Comparison of ENCODE assay signal across 8 mouse cellular contexts in genomic region chr15:99416348-99416882, GRCm38 (mm10). TPM values are rescaled to one million over a fixed set of nuclear protein-coding genes. Genes with fewer than 3 reads are reported as not detected.
DNase-seq lines count a peak whose midpoint lies in the region; ATAC-seq and TF ChIP-seq lines count a peak whose summit lies in the region.

No protein-coding gene starts in this region.

- dilution Hi-C loops in CH12.LX (cut with MboI; ENCODE audit: extremely low pct_ligation_motif_present, extremely low pct_unique_long_range_greater_than_20kb, low sequenced_read_pairs): no loop called here

- H3K36me3 ChIP-seq in CH12.LX (replicated peaks in 1 of 2; ENCODE audit: control insufficient read depth in 1 of 2, insufficient read depth in 1 of 2, low read length in 1 of 2): peaks cover 0 to 7% of the 10 kb centered on the region in 2 experiments
- H3K36me3 ChIP-seq in heart, embryonic 15.5 days: no peaks in the 10 kb centered on the region

- ATAC-seq in erythroblast, adult 5-6 weeks (replicated peaks; ENCODE audit: low FRiP score, poor library complexity, severe bottlenecking): peak; percentile 84
- no peak for ATAC-seq in heart, embryonic 15.5 days (replicated peaks; ENCODE audit: insufficient number of reproducible peaks, insufficient read depth, low FRiP score, low read depth)
- peak; percentile 90 for ATAC-seq in neutrophil, adult 5-6 weeks (ENCODE audit: extremely low read depth, insufficient number of reproducible peaks, low FRiP score, poor library complexity, severe bottlenecking)

- in situ Hi-C loops in CH12.LX (cut with MboI; ENCODE audit: low pct_ligation_motif_present, low pct_unique_long_range_greater_than_20kb, low sequenced_read_pairs): no loop called here

- no peak for TF ChIP-seq POLR2A in CH12.LX (IDR thresholded peaks at IDR 0.05; ENCODE audit: low read depth, low read length)
- no peak for TF ChIP-seq POLR2A in lung, adult 2 months (IDR thresholded peaks at IDR 0.05; ENCODE audit: borderline replicate concordance, extremely low read depth, low read depth, low read length)

- no peak overlapping the region for H3K27ac ChIP-seq in CH12.LX (ENCODE audit: insufficient read depth, low read depth)
- no peak overlapping the region for H3K27ac ChIP-seq in heart, embryonic 15.5 days

- no peaks in the 10 kb centered on the region for H3K27me3 ChIP-seq in CH12.LX (replicated peaks)
- no peaks in the 10 kb centered on the region for H3K27me3 ChIP-seq in heart, embryonic 15.5 days

- H3K79me2 ChIP-seq in CH12.LX (replicated peaks; ENCODE audit: control insufficient read depth, extremely low read depth, insufficient read depth, poor library complexity, severe bottlenecking): no peaks in the 10 kb centered on the region

- peak; percentile 99 to 100 for TF ChIP-seq CTCF in CH12.LX (conservative IDR thresholded peaks at IDR 0.05 in 1 of 2, IDR thresholded peaks at IDR 0.05 in 1 of 2; ENCODE audit: low read depth in 2 of 2, low read length in 2 of 2)
- TF ChIP-seq CTCF in lung, adult 2 months (IDR thresholded peaks at IDR 0.05; ENCODE audit: insufficient read depth, low read length): peak; percentile 100

- DNase-seq in CH12.LX (ENCODE audit: extremely low read depth): peak; percentile 95
- peak; percentile 93 for DNase-seq in brain, adult 2 months (ENCODE audit: low read depth, low spot score)
- DNase-seq in kidney, postnatal 4 days: peak; percentile 86 to 89
- DNase-seq in lung, adult 2 months: peak; percentile 74
- DNase-seq in testis, postnatal 14 days (ENCODE audit: low spot score): peak; percentile 76

- H3K4me3 ChIP-seq in CH12.LX (replicated peaks in 1 of 3; ENCODE audit: low read depth in 2 of 3, low read length in 2 of 3, poor library complexity in 1 of 3): no peak overlapping the region
- H3K4me3 ChIP-seq in heart, embryonic 15.5 days: peak overlapping the region; percentile 8; the same call in 1 of the 2 replicates
- H3K4me3 ChIP-seq in lung, adult 2 months (replicated peaks; ENCODE audit: extremely low read depth, low read depth, low read length): no peak overlapping the region

- H3K9ac ChIP-seq in CH12.LX (ENCODE audit: insufficient read depth, low read depth): 0 out of 2 replicates have a peak overlapping the region, but pooled peaks have one; percentile 36
- H3K9ac ChIP-seq in heart, embryonic 15.5 days: no peak overlapping the region; the same call in 1 of the 2 replicates

- no peaks in the 10 kb centered on the region for H3K9me3 ChIP-seq in CH12.LX (replicated peaks; ENCODE audit: low read length)
- H3K9me3 ChIP-seq in heart, embryonic 15.5 days (replicated peaks): no peaks in the 10 kb centered on the region

- H3K4me2 ChIP-seq in CH12.LX (ENCODE audit: insufficient read depth, low read depth, poor library complexity, severe bottlenecking): peak overlapping the region; percentile 99
- peak overlapping the region; percentile 47 for H3K4me2 ChIP-seq in heart, embryonic 15.5 days

- peak; percentile 99 for TF ChIP-seq RAD21 in CH12.LX (IDR thresholded peaks at IDR 0.05; ENCODE audit: low read depth, low read length)

- TF ChIP-seq EP300 in CH12.LX (IDR thresholded peaks at IDR 0.05; ENCODE audit: low read length): no peak

- peaks cover 8 to 22% of the 10 kb centered on the region in 2 experiments for H3K4me1 ChIP-seq in CH12.LX (ENCODE audit: control insufficient read depth in 1 of 2, insufficient read depth in 2 of 2)
- H3K4me1 ChIP-seq in heart, embryonic 15.5 days (replicated peaks): peaks cover 29% of the 10 kb centered on the region
- H3K4me1 ChIP-seq in lung, adult 2 months (ENCODE audit: control insufficient read depth, insufficient read depth, low read length): peaks cover 13% of the 10 kb centered on the region

- 14% methylated on average over 13 of the region's 13 CpGs for WGBS in heart, embryonic 15.5 days
- WGBS in lung, adult 2 months: 14% methylated on average over 13 of the region's 13 CpGs

TF ChIP-seq in CH12.LX, 34 proteins besides CTCF, POLR2A, EP300 and RAD21 (continues in another document):
- TF ChIP-seq IRF4 (IDR thresholded peaks at IDR 0.05; ENCODE audit: low read depth, low read length) (peak; percentile 53; the same call in 1 of the 2 replicates), POLR2AphosphoS2 (IDR thresholded peaks at IDR 0.05; ENCODE audit: low read depth, low read length) (no peak), ELF1 (IDR thresholded peaks at IDR 0.05; ENCODE audit: low read depth, low read length) (0 out of 2 replicates have a peak, but pooled peaks have one; percentile 38), USF1 (IDR thresholded peaks at IDR 0.05; ENCODE audit: low read depth, low read length) (no peak), MAZ (IDR thresholded peaks at IDR 0.05; ENCODE audit: low read depth, low read length) (no peak; the same call in 1 of the 2 replicates), ETS1 (conservative IDR thresholded peaks at IDR 0.05; ENCODE audit: low read depth, low read length) (no peak), JUN (IDR thresholded peaks at IDR 0.05; ENCODE audit: insufficient read depth, low read depth, low read length) (no peak), GABPA (IDR thresholded peaks at IDR 0.05; ENCODE audit: insufficient replicate concordance, low read depth, low read length) (no peak), PAX5 (IDR thresholded peaks at IDR 0.05; ENCODE audit: low read length) (no peak), MAX (IDR thresholded peaks at IDR 0.05; ENCODE audit: low read length) (0 out of 2 replicates have a peak, but pooled peaks have one; percentile 28), BHLHE40 (IDR thresholded peaks at IDR 0.05; ENCODE audit: low read depth, low read length) (no peak), ZKSCAN1 (IDR thresholded peaks at IDR 0.05; ENCODE audit: borderline replicate concordance, low read depth, low read length) (no peak), SIN3A (IDR thresholded peaks at IDR 0.05; ENCODE audit: low read length) (peak; percentile 81; the same call in 1 of the 2 replicates), MXI1 (IDR thresholded peaks at IDR 0.05; ENCODE audit: low read depth, low read length) (0 out of 2 replicates have a peak, but pooled peaks have one; percentile 29), TBP (conservative IDR thresholded peaks at IDR 0.05; ENCODE audit: low read depth, low read length) (no peak), ZNF384 (IDR thresholded peaks at IDR 0.05; ENCODE audit: low read depth, low read length) (peak; percentile 98), E2F4 (IDR thresholded peaks at IDR 0.05; ENCODE audit: insufficient replicate concordance, low read depth, low read length) (0 out of 2 replicates have a peak, but pooled peaks have one; percentile 45), NRF1 (IDR thresholded peaks at IDR 0.05; ENCODE audit: low read depth, low read length) (peak; percentile 38; the same call in 1 of the 2 replicates), CHD2 (IDR thresholded peaks at IDR 0.05; ENCODE audit: low read length) (no peak), MYC (IDR thresholded peaks at IDR 0.05; ENCODE audit: low read depth, low read length) (peak; percentile 64; the same call in 1 of the 2 replicates), USF2 (conservative IDR thresholded peaks at IDR 0.05; ENCODE audit: low read depth, low read length) (no peak), TCF12 (IDR thresholded peaks at IDR 0.05; ENCODE audit: low read depth, low read length) (0 out of 2 replicates have a peak, but pooled peaks have one; percentile 48), ZC3H11A (IDR thresholded peaks at IDR 0.05; ENCODE audit: low read depth, low read length) (peak; percentile 62; the same call in 1 of the 2 replicates), KAT2A (IDR thresholded peaks at IDR 0.05; ENCODE audit: insufficient replicate concordance, low read length) (no peak)

RNA-seq across cellular contexts. Expression of gene Tmbim6, which starts 23.7 kb away (rescaled TPM):
- total RNA-seq in CH12.LX (2012; rRNA removed) (223 and 268 TPM in 2 replicates), CH12.LX (2014; rRNA removed) (260 and 269 TPM in 2 replicates)
- 313 and 329 TPM in 2 replicates for polyA plus RNA-seq in CH12.LX (2012; ENCODE audit: insufficient read length, low read depth)
- total RNA-seq in erythroblast, adult 5-6 weeks (2015; ENCODE audit: low replicate concordance): 275 and 339 TPM in 2 replicates
- 204 and 239 TPM in 2 replicates for total RNA-seq in erythroblast, adult 5-6 weeks (2017; ENCODE audit: low replicate concordance)
- polyA plus RNA-seq in heart, embryonic 15.5 days (2015; fragmentation: Nextera tagmentation; extraction: Ambion mirVana): 221 and 295 TPM in 2 replicates
- 1,026 and 1,059 TPM in 2 replicates for polyA plus RNA-seq in lung, adult 2 months (2012; rRNA removed)
- 314 and 339 TPM in 2 replicates for total RNA-seq in neutrophil, adult 5-6 weeks (2017)

RNA-seq across cellular contexts. Expression of gene Nckap5l, which starts 41.1 kb away (rescaled TPM):
- 0.88 and 0.89 TPM in 2 replicates for total RNA-seq in CH12.LX (2012; rRNA removed)
- 0.45 and 0.75 TPM in 2 replicates for total RNA-seq in CH12.LX (2014; rRNA removed)
- 6.6 and 6.8 TPM in 2 replicates for polyA plus RNA-seq in CH12.LX (2012; ENCODE audit: insufficient read length, low read depth)
- total RNA-seq in erythroblast, adult 5-6 weeks (2015; ENCODE audit: low replicate concordance): 1.5 TPM in 1 of 2 replicates, not detected in the other
- total RNA-seq in erythroblast, adult 5-6 weeks (2017; ENCODE audit: low replicate concordance): not detected in 2 replicates
- 6.8 and 8.0 TPM in 2 replicates for polyA plus RNA-seq in heart, embryonic 15.5 days (2015; fragmentation: Nextera tagmentation; extraction: Ambion mirVana)
- 13.0 and 13.4 TPM in 2 replicates for polyA plus RNA-seq in lung, adult 2 months (2012; rRNA removed)
- 1.7 and 2.0 TPM in 2 replicates for total RNA-seq in neutrophil, adult 5-6 weeks (2017)

RNA-seq across cellular contexts. Expression of gene Fmnl3, which starts 46.1 kb away (rescaled TPM):
- total RNA-seq in CH12.LX (2012; rRNA removed): 28.6 and 28.8 TPM in 2 replicates
- total RNA-seq in CH12.LX (2014; rRNA removed): 23.5 and 24.2 TPM in 2 replicates
- polyA plus RNA-seq in CH12.LX (2012; ENCODE audit: insufficient read length, low read depth): 49.3 and 50.6 TPM in 2 replicates
- 1.2 and 3.6 TPM in 2 replicates for total RNA-seq in erythroblast, adult 5-6 weeks (2015; ENCODE audit: low replicate concordance)
- 3.7 and 4.5 TPM in 2 replicates for total RNA-seq in erythroblast, adult 5-6 weeks (2017; ENCODE audit: low replicate concordance)
- 14.0 and 17.8 TPM in 2 replicates for polyA plus RNA-seq in heart, embryonic 15.5 days (2015; fragmentation: Nextera tagmentation; extraction: Ambion mirVana)
- polyA plus RNA-seq in lung, adult 2 months (2012; rRNA removed): 53.4 and 58.9 TPM in 2 replicates
- total RNA-seq in neutrophil, adult 5-6 weeks (2017): 32.8 and 34.3 TPM in 2 replicates

RNA-seq across cellular contexts. Expression of gene Bcdin3d, which starts 58.1 kb away (rescaled TPM):
- 13.4 and 14.2 TPM in 2 replicates for total RNA-seq in CH12.LX (2012; rRNA removed)
- total RNA-seq in CH12.LX (2014; rRNA removed): 13.8 and 15.3 TPM in 2 replicates
- polyA plus RNA-seq in CH12.LX (2012; ENCODE audit: insufficient read length, low read depth): 13.8 and 16.1 TPM in 2 replicates
- total RNA-seq in erythroblast, adult 5-6 weeks (2015; ENCODE audit: low replicate concordance): not detected in 2 replicates
- total RNA-seq in erythroblast, adult 5-6 weeks (2017; ENCODE audit: low replicate concordance): 0.98 and 2.1 TPM in 2 replicates
- 10.8 and 11.7 TPM in 2 replicates for polyA plus RNA-seq in heart, embryonic 15.5 days (2015; fragmentation: Nextera tagmentation; extraction: Ambion mirVana)
- 5.0 and 5.2 TPM in 2 replicates for polyA plus RNA-seq in lung, adult 2 months (2012; rRNA removed)
- total RNA-seq in neutrophil, adult 5-6 weeks (2017): 9.1 and 11.3 TPM in 2 replicates
